Mouse (Mus musculus): Measurements from ENCODE around the gene Myo1e. TPM values are rescaled to one million over a fixed set of nuclear protein-coding genes. Genes with fewer than 3 reads are reported as not detected.

Gene Myo1e
- total RNA-seq, 2 experiments from 2014 or later: not detected

DNA sequence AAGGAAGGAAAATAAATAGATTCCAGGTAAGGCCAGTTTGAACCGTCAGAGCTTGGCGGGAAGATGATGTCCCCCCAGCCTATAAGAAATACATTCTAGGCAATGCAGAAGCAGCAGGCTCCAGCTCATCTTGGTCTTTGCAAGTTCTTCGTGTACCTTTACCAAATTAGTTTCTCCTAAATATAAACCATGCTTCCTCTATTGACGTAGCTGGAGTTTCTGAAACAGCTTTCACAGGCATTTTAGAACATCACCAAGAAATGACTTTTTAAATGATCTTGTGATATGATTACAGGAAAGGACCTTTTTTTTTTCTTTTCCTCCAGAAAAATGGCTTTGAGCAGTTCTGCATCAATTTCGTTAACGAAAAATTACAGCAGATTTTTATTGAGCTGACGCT lies 131.2 kb downstream of the Myo1e start:
- no peak for ATAC-seq (replicated peaks; ENCODE audit: low FRiP score, poor library complexity, severe bottlenecking)

DNA sequence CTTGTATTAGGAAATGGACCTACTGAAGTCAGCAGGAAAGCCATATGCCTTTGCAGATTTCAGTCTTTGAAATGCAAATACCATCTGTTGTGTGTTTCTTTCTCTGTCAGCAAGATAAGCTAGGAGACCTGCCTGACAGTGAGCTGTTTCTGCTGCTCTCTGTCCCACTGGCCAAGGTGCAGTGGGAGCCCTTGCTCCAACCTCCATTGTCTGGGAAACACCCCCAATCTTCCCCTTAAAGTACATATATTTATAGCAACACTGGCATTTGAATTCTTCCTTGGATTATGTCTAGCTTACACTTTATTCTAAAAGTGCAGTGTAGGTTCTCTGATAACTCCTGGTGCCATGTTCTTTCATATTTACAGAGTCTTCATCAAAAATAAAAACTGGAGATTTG lies 131.7 kb downstream of the Myo1e start:
- ATAC-seq (replicated peaks; ENCODE audit: low FRiP score, poor library complexity, severe bottlenecking): no peak

DNA sequence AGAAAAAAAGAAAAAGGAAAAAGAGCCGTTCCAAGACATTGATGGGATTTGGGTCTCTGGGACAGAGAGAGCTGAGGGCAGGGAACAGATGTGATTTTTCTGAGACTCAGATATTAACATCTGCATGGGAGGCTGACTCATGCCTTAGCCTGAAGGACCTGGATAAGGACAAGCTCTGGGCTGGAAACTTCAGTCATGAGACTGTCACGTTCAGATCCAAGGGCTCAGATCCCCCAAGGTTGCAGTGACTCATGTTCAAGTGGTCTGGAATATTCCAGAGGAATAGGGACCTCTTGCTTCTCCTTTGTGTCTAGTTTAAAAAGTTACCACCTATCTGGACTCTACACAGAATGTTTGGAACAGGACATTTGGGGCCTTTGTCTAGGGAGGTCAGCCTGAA lies 142.1 kb downstream of the Myo1e start:
- ATAC-seq (replicated peaks; ENCODE audit: low FRiP score, poor library complexity, severe bottlenecking): no peak

DNA sequence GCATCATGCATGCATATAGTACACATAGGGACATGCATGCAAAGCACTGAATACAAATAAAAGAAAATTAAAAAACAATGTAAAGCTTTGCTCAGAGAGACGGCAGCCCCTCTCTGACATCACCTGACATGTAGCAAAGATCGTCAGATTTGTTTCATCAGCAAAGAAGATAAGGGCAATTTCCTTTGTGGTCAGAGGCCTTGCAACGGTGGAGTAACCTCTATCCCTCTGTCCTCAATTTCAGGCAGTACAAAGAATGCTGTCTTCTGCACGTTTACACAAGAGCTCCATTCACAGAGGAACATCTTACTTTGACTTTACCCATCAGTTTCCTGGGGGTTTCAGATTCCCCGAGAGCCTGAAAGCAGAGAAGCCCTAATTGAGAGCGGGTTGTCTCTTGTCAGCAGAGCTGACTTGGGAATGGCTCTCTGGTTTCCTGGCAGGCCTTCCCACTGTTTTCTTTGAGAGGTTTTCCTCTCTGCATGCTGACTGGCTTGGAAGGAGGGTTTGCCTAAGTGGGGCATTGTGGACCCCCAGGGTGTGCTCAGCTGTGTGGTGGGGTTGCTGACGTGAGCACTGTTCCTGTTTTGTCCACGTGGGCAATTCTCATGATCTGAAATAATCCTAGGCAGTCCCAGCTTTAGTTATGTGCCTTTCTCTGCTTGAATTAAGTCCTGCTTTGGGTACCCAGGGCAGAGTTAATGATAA lies 144.6 kb downstream of the Myo1e start:
- no peak for ATAC-seq (replicated peaks; ENCODE audit: low FRiP score, poor library complexity, severe bottlenecking)

DNA sequence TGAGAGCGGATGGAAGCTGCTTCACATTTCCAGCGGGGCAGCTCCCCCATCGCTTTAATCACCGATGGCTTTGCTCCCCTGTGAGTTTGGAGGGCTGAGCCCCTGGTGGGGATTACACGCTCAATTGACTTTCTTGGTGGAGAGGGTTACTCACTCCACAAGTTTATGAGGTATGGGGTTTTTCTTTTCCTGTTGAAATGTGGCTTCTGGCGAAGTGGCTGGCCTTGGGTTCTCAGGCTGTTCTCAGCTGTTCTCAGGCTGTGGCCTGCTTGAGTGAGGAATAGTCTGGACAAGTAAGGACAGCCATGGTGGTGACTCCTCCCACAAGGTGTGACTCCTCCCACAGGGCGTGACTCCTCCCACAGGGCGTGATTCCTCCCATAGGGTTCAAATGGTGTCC lies 149.1 kb downstream of the Myo1e start:
- peak; percentile 47; the same call in 1 of the 2 replicates for ATAC-seq (replicated peaks; ENCODE audit: low FRiP score, poor library complexity, severe bottlenecking)

DNA sequence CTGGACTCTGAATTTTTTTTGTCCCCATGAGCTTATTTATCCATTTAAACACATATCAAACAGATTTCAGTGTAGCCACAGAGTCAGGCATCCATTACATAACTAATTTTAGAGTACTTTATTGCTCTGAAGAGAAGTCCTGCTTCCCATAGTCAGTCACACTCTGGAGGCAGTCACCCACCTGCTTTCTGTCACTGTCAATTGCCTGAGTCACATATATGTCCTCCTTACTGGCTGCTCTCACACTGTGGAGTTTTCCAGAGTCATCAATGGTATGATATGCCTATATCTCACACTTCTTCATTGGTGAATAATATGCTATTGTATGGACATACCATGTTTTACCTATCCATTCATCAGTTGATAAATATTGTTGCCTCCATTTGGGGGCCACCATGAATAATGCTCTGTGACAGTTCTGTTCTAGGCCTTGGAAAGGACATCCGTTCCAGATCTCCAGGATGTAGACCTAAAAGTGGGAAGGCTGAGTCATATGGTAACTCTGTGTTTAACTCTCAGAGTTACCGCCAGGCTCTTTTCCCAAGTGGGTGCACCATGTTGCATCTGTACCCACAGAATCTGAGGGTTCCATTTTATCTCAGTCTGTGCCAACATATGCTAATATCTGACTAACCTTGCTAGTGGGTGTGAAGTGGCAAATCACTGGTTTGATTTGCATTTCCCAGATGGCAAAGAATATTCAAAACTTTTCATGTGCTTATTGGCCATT lies 152.4 kb downstream of the Myo1e start:
- ATAC-seq (replicated peaks; ENCODE audit: low FRiP score, poor library complexity, severe bottlenecking): no peak

DNA sequence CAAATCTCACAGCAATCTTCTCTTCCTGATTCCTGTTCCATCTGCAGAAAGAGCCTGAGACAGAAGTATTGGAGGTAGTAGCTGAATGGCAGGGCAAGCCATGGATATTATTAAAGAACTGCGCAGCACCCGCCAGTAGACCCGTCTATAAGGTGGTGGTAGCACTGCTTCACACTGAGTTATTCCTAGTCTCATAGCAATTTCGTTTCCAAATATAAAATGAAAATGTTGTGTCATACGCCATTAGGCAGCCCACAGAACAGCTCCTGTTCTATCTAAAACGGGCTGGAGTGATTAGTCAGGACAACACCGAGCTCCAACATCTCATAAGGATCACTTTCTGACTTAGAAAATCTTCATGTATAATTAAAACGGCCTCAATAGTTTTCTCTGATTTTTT lies 157.6 kb downstream of the Myo1e start:
- no peak for ATAC-seq (replicated peaks; ENCODE audit: low FRiP score, poor library complexity, severe bottlenecking)

DNA sequence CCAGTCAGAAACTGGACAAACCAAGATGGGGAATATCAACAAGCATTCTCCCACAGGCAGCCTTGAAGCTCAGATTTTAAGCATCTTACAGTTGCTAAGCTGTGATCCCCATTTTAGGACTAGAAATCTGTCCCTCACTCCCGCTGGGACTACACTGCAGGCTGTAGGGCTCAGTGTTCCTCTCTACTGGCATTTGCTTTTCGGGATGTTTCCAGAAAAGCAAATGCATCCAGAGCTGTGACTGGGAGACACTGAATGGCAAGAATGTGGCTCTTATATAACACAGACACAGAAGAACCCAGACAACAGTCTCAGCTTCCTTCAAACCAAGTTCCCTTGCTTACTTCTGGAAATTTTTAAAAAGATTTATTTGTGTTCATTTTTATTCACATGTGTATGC lies 158.8 kb downstream of the Myo1e start:
- ATAC-seq (replicated peaks; ENCODE audit: low FRiP score, poor library complexity, severe bottlenecking): no peak

DNA sequence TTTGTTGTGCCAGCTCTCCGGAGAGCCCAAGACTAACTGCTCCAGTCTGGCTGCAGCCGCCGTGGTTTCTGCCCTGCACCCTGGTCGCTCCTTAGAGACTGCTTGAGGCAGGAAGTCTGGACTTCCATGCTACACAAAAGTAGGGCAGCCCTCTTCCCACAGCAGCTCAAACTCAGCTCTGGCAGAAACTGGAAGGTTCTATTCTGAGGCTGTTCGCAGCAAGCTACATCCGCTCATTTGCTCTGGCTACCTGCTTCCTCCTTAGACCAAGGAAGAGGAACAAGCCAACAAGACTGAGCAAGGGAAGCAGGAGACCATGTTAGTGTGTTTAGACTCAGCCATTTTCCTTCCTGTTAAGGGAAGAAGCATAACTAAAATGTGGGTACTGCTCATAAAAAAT lies 159.7 kb downstream of the Myo1e start:
- ATAC-seq (replicated peaks; ENCODE audit: low FRiP score, poor library complexity, severe bottlenecking): no peak

DNA sequence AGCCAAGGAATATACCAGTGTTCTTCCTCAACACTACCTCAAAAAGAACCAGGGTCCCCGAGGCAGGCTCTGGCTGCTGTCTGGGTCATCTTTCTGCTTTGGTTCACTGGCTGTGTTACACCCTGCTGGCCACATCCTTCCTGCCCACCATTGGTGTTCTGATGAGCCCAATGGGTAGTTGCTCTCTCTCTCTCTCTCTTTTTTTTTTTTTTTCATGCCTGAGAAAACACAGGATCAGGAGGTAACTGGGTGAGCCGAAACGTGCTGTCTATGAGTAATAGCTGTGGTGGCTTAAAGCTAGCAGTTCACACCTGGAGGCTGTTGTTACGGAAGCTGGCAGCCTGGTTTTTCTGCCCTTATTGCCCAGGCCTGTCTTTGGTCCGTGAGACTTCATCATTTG lies 164.5 kb downstream of the Myo1e start:
- ATAC-seq (replicated peaks; ENCODE audit: low FRiP score, poor library complexity, severe bottlenecking): no peak

DNA sequence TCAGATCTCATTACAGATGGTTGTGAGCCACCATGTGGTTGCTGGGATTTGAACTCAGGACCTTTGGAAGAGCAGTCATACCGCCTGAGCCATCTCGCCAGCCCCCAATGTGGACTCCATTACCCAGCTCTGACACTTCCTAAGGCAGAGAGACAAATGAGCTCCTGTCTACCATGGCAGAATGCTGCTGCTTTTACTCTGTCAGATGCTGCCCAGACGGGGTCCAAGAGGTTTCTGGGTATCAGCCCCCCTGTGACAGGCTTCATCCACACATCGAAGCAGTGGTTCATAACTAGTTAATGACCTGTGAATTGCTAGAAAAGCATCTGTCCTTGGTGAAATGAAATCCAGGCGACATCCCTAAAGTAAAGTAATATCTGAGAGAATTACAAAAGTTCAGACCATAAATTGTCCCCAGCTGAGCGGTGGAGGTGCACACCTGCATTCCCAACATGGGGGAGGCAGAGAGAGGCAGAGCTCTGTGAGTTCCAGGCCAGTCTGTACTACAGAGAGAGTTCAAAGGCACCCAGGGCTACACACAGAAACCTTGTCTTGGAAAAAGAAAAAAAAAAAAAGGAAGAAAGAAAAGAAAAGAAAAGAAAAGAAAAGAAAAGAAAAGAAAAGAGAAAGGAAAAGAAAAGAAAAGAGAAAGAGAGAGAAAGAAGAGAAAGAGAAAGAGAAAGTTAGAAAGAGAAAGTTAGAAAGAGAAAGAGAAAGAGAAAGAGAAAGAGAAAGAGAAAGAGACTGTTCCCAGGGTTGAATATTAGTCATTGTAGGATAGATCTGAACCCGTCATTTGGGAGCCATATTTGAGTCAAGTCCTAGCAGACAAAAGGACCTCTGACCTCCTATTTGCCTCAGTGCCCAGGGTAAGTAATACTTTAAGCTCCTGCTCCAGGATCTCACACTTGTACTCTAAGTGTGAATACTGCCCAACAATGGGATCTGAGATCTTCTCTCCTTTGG lies 172.6 kb downstream of the Myo1e start:
- no peak for ATAC-seq (replicated peaks; ENCODE audit: low FRiP score, poor library complexity, severe bottlenecking)

DNA sequence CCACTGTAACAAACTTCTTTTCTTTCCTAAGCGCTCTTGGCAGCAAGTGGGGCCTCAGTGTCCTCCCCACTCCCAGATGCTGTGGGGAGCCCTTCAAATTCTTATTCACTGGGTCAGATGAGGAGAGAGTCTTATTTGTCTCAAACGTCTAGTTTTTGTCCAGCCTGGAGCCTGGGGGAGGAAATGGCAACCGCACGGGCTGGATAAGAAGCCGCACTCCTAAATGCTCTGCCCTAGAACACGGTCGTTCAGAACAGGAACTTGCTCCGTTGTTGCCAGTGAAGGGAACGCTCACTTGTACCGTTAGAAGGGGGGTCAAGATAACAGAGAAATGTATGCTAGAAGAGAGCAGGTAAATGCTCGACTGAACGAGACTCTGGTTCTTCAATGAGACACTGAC lies 174.9 kb downstream of the Myo1e start:
- no peak for ATAC-seq (replicated peaks; ENCODE audit: low FRiP score, poor library complexity, severe bottlenecking)

DNA sequence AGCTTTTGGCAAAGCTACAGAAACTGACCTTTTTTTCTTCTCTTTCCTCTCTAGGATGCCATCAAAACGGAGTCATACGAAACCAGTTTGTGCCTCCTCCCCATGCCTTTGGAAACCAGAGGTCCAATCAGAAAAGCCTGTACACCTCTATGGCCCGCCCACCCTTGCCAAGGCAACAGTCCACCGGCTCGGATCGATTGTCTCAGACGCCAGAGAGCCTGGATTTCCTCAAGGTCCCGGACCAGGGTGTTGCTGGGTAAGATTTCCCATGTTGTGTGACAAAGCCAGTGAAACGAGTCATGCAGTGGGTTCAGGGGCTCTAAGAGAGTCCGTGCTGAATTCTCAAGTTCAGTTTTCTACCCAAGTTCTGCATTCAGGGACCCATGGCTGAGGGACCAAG lies 176.6 kb downstream of the Myo1e start:
- no peak; the same call in 1 of the 2 replicates for ATAC-seq (replicated peaks; ENCODE audit: low FRiP score, poor library complexity, severe bottlenecking)

DNA sequence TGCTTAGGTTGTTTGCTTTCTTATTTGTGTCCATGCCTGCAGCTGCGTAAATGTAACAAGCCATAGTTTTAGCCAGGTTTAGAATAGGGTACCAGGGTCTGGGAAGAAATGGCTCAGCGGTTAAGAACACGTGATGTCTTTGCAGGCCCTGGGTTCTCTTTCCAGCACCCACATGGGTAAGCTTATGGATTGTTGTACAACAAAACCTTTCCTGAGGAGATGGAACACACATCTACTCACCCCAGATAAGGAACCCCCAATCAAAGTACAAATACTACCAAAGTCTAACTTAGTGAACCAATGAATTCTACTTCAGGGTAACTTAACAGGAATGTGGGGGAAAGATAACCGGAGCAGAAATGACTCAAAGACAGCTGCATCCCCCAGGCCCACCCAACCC lies 177.3 kb downstream of the Myo1e start:
- ATAC-seq (replicated peaks; ENCODE audit: low FRiP score, poor library complexity, severe bottlenecking): no peak

DNA sequence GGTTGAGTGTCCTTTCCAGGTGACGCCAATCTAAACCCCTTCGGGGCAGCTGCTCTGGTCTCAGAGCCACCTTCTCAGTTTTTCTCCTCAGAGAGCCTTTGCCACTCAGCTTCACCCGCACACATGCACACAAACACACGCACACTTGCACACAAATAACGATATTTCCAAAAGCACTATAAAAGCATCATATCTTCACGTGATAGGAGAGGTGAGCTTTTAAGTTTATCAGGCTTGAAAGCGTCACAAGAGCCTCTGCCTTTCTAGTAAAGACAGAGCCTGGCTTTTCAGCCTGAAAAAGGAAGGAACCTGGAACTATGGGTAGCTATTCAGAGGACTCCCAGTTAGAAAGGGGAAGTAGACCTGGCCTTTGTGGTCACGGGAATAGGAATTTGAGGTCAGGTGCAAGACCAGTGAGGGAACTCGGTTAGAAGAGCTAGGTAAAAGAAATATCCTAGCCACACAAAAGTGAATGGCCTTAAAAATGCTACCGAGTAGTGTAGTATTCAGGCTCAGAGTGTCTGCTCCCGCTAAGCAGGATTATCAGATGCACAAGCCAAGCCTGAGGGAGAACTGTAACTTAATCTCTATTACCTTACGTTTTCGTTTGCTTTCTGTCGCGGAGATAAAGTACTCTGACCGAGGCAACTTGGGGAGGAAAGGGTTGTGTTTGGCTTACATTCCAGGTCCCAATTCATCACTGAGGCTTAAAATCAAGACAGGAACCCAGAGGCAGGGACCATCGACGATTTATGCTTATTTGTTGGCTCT lies 178.0 kb downstream of the Myo1e start:
- peak; percentile 65 for ATAC-seq (replicated peaks; ENCODE audit: low FRiP score, poor library complexity, severe bottlenecking)

DNA sequence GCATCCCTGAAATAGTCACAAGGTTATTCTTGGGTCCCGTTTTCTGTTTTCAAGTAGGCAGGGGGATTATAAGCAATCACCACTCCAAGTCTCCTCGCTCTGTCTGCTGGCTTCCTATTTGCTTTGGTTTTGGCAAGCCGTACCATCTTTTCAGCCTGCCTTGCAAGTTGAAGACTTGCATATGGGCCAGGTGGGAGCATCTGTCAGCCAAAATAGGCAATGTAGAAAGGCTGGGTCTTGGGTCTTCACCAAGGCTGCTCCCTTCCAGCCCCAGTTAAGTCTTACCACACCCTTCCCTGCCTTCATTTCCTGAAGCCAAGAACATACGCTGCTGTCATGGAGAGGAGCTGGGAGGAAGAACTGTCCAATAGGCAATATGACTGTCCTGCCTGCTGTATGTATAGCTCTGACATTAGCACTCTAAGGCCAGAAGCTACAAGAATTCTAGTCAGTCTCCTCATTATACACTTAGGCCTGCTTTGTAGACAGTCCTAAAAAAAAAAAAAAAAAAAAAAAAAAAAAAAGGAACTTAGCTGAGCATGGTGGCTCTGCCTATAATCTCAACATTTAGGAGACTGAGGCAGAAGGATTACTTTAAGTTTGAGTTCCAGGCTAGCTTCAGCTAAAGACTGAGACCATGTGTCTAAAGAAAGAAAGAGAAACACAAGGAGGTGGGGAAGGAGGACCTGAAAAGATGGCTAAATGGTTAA lies 180.4 kb downstream of the Myo1e start:
- no peak for ATAC-seq (replicated peaks; ENCODE audit: low FRiP score, poor library complexity, severe bottlenecking)

DNA sequence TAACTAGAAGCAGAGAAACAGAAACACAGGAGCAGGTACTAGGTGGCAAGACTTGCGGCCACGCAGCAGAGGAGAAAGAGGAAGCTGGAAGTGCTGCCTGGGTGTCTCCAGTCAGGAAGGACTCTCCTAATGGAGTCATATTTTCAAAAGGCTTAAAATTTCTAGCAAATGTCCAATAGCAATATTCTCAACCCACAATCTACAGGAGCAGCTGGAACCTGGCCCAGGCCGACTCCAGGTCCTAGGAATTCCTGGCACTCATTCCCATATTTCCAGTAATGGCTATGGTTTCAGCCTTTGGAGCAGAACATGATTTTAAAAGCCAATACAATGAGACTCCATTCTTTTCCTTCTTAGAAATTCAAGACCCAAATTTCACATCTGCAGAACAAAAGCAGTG lies 182.4 kb downstream of the Myo1e start:
- ATAC-seq (replicated peaks; ENCODE audit: low FRiP score, poor library complexity, severe bottlenecking): no peak

DNA sequence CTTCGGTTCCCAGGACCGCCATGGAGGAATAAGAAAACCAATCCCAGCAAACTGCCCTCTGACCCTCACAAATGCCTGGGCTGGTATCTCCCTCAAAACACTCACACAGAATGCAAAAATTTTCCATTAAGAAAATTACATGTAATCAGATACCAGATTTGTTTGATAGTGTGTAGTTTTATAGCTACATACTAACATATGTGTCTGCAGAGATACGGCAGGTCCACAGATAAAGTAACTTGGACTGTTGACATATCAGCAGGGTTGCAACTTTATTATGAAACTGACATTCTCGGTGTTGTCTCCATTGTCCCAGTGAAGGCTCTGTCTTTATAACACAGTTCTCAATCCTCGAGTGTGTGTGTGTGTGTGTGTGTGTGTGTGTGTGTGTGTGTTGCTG lies 183.9 kb downstream of the Myo1e start:
- no peak for ATAC-seq (replicated peaks; ENCODE audit: low FRiP score, poor library complexity, severe bottlenecking)

Measured in erythroblast, adult 5-6 weeks (primary cell).